Mouse (Mus musculus): ENCODE measurements around the gene Zbp1. TPM values are rescaled to one million over a fixed set of nuclear protein-coding genes. Genes with fewer than 3 reads are reported as not detected.

Zbp1 gene
- polyA plus RNA-seq, 1 experiment from 2014 or later, result 0.84 TPM

GRCm38 (mm10) chr2:173255810-173256551 is 37.3 kb upstream of the Zbp1 start:
- Histone ChIP-seq H3K4me1 (replicated peaks) (no peaks in the 10 kb centered on the region), H3K27ac (replicated peaks) (no peak overlapping the region), H3K9me3 (replicated peaks) (no peaks in the 10 kb centered on the region), H3K4me2 (no peak overlapping the region), H3K36me3 (replicated peaks) (no peaks in the 10 kb centered on the region), H3K4me3 (replicated peaks) (no peak overlapping the region), H3K27me3 (no peaks in the 10 kb centered on the region), H3K9ac (no peak overlapping the region)
- 42% methylated on average over 7 of the region's 7 CpGs for WGBS (ENCODE audit: insufficient replicate concordance)
- no peak for ATAC-seq (ENCODE audit: insufficient read depth)

GRCm38 (mm10) chr2:173253761-173254662 is 35.3 kb upstream of the Zbp1 start:
- Histone ChIP-seq H3K4me1 (replicated peaks) (no peaks in the 10 kb centered on the region), H3K27ac (replicated peaks) (no peak overlapping the region), H3K9me3 (replicated peaks) (no peaks in the 10 kb centered on the region), H3K9ac (no peak overlapping the region), H3K4me2 (no peak overlapping the region), H3K4me3 (replicated peaks) (no peak overlapping the region), H3K27me3 (no peaks in the 10 kb centered on the region), H3K36me3 (replicated peaks) (no peaks in the 10 kb centered on the region)
- 57% methylated on average over 26 of the region's 26 CpGs for WGBS (ENCODE audit: insufficient replicate concordance)
- ATAC-seq (ENCODE audit: insufficient read depth), result no peak

- no peak for ATAC-seq (ENCODE audit: insufficient read depth)
- Histone ChIP-seq H3K9ac (no peak overlapping the region), H3K9me3 (replicated peaks) (no peaks in the 10 kb centered on the region), H3K4me2 (no peak overlapping the region), H3K4me1 (replicated peaks) (no peaks in the 10 kb centered on the region), H3K27me3 (no peaks in the 10 kb centered on the region), H3K4me3 (replicated peaks) (no peak overlapping the region), H3K27ac (replicated peaks) (no peak overlapping the region), H3K36me3 (replicated peaks) (no peaks in the 10 kb centered on the region)
- 67% methylated on average over 9 of the region's 9 CpGs for WGBS (ENCODE audit: insufficient replicate concordance)
Measured at GRCm38 (mm10) chr2:173251675-173252074, 33.0 kb upstream of the Zbp1 start.

- no peak overlapping the region for H3K27ac ChIP-seq (replicated peaks)
- no peak overlapping the region for H3K4me3 ChIP-seq (replicated peaks)
- ATAC-seq (ENCODE audit: insufficient read depth), result no peak
- no peak overlapping the region for H3K4me2 ChIP-seq
- no peaks in the 10 kb centered on the region for H3K4me1 ChIP-seq (replicated peaks)
- H3K36me3 ChIP-seq (replicated peaks), result no peaks in the 10 kb centered on the region
- no peaks in the 10 kb centered on the region for H3K9me3 ChIP-seq (replicated peaks)
- H3K9ac ChIP-seq, result no peak overlapping the region
- H3K27me3 ChIP-seq, result no peaks in the 10 kb centered on the region
- 58% methylated on average over 7 of the region's 7 CpGs for WGBS (ENCODE audit: insufficient replicate concordance)
Measured at GRCm38 (mm10) chr2:173251133-173251532, 32.4 kb upstream of the Zbp1 start.

- no peak for ATAC-seq (ENCODE audit: insufficient read depth)
- H3K36me3 ChIP-seq (replicated peaks), result no peaks in the 10 kb centered on the region
- no peak overlapping the region for H3K4me3 ChIP-seq (replicated peaks)
- H3K27me3 ChIP-seq, result no peaks in the 10 kb centered on the region
- no peak overlapping the region for H3K4me2 ChIP-seq
- no peak overlapping the region for H3K9ac ChIP-seq
- no peak overlapping the region for H3K27ac ChIP-seq (replicated peaks)
- 11% methylated on average over 2 of the region's 2 CpGs for WGBS (ENCODE audit: insufficient replicate concordance)
- no peaks in the 10 kb centered on the region for H3K4me1 ChIP-seq (replicated peaks)
- H3K9me3 ChIP-seq (replicated peaks), result no peaks in the 10 kb centered on the region
Measured at GRCm38 (mm10) chr2:173250411-173250810, 31.7 kb upstream of the Zbp1 start.

- no peak for ATAC-seq (ENCODE audit: insufficient read depth)
- no peaks in the 10 kb centered on the region for H3K9me3 ChIP-seq (replicated peaks)
- H3K4me3 ChIP-seq (replicated peaks), result no peak overlapping the region
- H3K27me3 ChIP-seq, result no peaks in the 10 kb centered on the region
- H3K4me2 ChIP-seq, result no peak overlapping the region
- no peak overlapping the region for H3K9ac ChIP-seq
- no peaks in the 10 kb centered on the region for H3K36me3 ChIP-seq (replicated peaks)
- no peaks in the 10 kb centered on the region for H3K4me1 ChIP-seq (replicated peaks)
- no peak overlapping the region for H3K27ac ChIP-seq (replicated peaks)
- WGBS (ENCODE audit: insufficient replicate concordance), result 61% methylated on average over 8 of the region's 8 CpGs
Measured at GRCm38 (mm10) chr2:173249965-173250364, 31.2 kb upstream of the Zbp1 start.

- Histone ChIP-seq H3K4me3 (replicated peaks) (no peak overlapping the region), H3K4me2 (no peak overlapping the region), H3K9ac (no peak overlapping the region), H3K36me3 (replicated peaks) (no peaks in the 10 kb centered on the region), H3K4me1 (replicated peaks) (no peaks in the 10 kb centered on the region), H3K27ac (replicated peaks) (no peak overlapping the region), H3K27me3 (no peaks in the 10 kb centered on the region), H3K9me3 (replicated peaks) (no peaks in the 10 kb centered on the region)
- ATAC-seq (ENCODE audit: insufficient read depth), result no peak
- 53% methylated on average over 3 of the region's 3 CpGs for WGBS (ENCODE audit: insufficient replicate concordance)
Measured at GRCm38 (mm10) chr2:173249386-173249785, 30.7 kb upstream of the Zbp1 start.

- Histone ChIP-seq H3K9ac (no peak overlapping the region), H3K27me3 (no peaks in the 10 kb centered on the region), H3K27ac (replicated peaks) (no peak overlapping the region), H3K9me3 (replicated peaks) (no peaks in the 10 kb centered on the region), H3K4me1 (replicated peaks) (no peaks in the 10 kb centered on the region), H3K36me3 (replicated peaks) (no peaks in the 10 kb centered on the region), H3K4me2 (no peak overlapping the region), H3K4me3 (replicated peaks) (no peak overlapping the region)
- ATAC-seq (ENCODE audit: insufficient read depth), result no peak
- 57% methylated on average over 7 of the region's 7 CpGs for WGBS (ENCODE audit: insufficient replicate concordance)
Measured at GRCm38 (mm10) chr2:173248822-173249221, 30.1 kb upstream of the Zbp1 start.

GRCm38 (mm10) chr2:173247911-173248310 is 29.2 kb upstream of the Zbp1 start:
- Histone ChIP-seq H3K27me3 (no peaks in the 10 kb centered on the region), H3K9ac (no peak overlapping the region), H3K27ac (replicated peaks) (no peak overlapping the region), H3K4me3 (replicated peaks) (no peak overlapping the region), H3K4me1 (replicated peaks) (no peaks in the 10 kb centered on the region), H3K9me3 (replicated peaks) (no peaks in the 10 kb centered on the region), H3K36me3 (replicated peaks) (no peaks in the 10 kb centered on the region), H3K4me2 (no peak overlapping the region)
- WGBS (ENCODE audit: insufficient replicate concordance), result 42% methylated on average over 2 of the region's 2 CpGs
- ATAC-seq (ENCODE audit: insufficient read depth), result no peak

- Histone ChIP-seq H3K36me3 (replicated peaks) (no peaks in the 10 kb centered on the region), H3K27me3 (no peaks in the 10 kb centered on the region), H3K9ac (no peak overlapping the region), H3K4me1 (replicated peaks) (no peaks in the 10 kb centered on the region), H3K9me3 (replicated peaks) (no peaks in the 10 kb centered on the region), H3K4me2 (no peak overlapping the region), H3K4me3 (replicated peaks) (no peak overlapping the region), H3K27ac (replicated peaks) (no peak overlapping the region)
- 28% methylated on average over 2 of the region's 2 CpGs for WGBS (ENCODE audit: insufficient replicate concordance)
- no peak for ATAC-seq (ENCODE audit: insufficient read depth)
Measured at GRCm38 (mm10) chr2:173247197-173247596, 28.5 kb upstream of the Zbp1 start.

- Histone ChIP-seq H3K27ac (replicated peaks) (no peak overlapping the region), H3K9ac (no peak overlapping the region), H3K9me3 (replicated peaks) (no peaks in the 10 kb centered on the region), H3K36me3 (replicated peaks) (no peaks in the 10 kb centered on the region), H3K4me1 (replicated peaks) (no peaks in the 10 kb centered on the region), H3K4me2 (no peak overlapping the region), H3K27me3 (no peaks in the 10 kb centered on the region), H3K4me3 (replicated peaks) (no peak overlapping the region)
- no peak for ATAC-seq (ENCODE audit: insufficient read depth)
- WGBS (ENCODE audit: insufficient replicate concordance), result 50% methylated on average over 8 of the region's 8 CpGs
Measured at GRCm38 (mm10) chr2:173246688-173247087, 28.0 kb upstream of the Zbp1 start.
